Mouse (Mus musculus): ENCODE data around the gene Tbca.

The Tbca gene

DNA sequence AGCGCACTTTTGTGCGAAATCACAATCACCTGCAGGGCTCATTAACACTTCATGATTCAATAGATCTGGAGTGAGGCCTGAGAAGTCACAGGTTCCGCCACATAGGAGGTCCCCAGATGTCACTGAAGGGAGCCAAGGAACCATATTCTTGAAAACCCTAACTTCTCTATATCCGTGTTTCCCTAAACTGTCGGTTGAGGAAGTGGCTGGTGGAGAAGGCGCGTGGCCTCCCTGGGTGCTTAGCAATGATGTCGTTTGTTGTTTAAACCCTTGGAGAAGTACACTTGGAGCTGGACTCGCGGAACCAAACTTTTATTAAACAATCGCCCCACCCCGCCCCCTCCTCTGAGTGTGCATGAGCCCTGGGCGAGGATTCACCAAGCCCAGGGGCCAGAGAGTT is 60.6 kb downstream of the Tbca start:
- no peak for DNase-seq (ENCODE audit: low read depth)

DNA sequence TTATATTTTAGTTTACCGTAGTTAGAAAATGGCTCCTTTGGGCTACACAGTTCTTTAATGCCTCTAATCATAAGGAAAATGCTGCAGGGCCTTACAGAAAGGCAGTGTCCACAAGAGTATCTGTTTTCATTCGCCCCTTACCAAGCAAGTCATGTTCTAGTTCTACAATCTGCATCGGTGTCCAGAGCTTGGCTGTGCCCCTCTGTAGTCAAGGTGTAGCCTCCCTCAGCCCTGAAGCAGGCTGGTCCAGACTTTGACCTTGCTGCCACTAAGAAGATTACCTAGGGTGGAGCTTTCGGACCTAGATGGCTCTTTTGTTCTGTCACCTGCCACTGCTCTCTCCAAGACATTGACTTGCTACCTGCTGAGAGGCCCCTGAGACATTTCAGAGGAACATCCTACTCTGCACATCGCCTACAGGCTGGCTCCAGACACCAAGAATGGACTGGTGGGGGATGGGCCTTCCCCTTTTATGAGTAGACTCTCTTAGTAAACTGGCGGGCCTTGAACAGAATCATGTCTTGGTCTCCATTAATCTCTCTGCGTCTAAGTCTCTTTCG is 69.4 kb downstream of the Tbca start:
- DNase-seq (ENCODE audit: low read depth): no peak

DNA sequence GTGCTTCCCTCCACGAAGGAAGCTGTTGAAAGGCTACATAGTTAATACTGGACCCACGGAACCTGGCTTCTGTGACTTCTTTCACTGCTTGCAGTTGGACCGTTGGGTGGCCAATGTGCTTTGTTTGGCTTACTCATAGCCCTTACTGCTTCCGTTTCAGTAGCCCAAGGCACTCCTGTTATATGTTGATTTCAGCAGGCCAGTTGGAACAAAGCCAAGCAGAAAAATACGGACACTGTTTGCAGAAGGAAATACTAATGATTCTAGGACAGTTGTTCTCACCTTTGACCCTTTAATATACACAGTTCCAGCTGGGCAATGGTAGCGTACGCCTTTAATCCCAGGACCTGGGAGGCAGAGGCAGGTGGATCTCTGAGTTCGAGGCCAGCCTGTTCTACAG is 70.5 kb downstream of the Tbca start:
- DNase-seq (ENCODE audit: low read depth): no peak

DNA sequence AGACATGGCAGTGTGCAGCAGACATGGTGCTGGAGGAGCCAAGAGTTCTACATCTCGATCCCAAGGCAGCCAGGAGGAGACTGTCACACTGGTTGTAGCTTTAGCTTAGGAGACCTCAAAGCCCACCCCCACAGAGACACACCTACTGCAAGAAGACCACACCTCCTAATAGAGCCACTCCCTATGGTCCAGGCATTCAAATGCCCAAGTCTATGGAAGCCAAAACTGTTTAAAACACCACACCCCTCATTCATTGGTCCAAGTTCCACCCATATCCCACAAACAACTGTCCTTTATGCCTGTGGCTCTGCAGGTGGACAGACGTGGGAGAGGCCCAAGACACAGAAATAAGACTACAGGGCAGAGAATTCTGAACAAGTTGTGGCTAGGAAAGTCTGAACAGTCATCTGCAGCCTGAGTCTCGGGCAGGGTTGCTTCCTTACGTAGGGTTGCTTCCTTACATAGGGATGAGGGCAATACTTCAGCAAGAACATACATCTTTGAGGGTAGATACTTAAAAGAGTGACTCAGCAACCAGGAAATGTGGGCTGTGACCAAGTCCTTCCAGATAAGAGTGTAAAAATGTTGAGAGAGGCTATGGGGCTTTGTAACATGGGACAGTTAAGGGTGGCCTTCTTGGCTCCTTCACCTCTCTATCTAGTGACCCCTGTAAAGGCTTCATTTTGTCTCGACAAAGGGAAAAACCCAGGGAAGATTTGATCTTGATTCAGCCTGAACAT is 74.0 kb downstream of the Tbca start:
- no peak for DNase-seq (ENCODE audit: low read depth)

DNA sequence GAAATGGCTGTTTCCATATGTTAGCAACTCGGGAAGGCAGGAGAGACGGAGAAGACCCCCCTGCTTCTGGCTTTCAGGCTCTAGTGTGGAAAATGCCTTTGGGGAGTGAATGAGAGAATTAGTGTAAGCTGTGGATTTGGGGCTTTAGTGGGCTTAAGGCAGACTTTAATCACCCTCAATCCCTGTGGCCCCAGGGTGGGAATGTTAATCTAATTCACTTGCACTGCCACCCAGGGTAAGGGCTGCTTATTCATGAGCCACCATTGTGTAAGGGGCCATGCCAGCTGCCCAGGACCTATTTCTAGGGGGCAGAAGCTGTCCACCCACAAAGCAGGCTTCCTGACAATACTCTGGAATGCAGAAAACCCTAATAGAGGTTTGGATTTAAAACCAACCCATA is 78.2 kb downstream of the Tbca start:
- no peak for DNase-seq (ENCODE audit: low read depth)

DNA sequence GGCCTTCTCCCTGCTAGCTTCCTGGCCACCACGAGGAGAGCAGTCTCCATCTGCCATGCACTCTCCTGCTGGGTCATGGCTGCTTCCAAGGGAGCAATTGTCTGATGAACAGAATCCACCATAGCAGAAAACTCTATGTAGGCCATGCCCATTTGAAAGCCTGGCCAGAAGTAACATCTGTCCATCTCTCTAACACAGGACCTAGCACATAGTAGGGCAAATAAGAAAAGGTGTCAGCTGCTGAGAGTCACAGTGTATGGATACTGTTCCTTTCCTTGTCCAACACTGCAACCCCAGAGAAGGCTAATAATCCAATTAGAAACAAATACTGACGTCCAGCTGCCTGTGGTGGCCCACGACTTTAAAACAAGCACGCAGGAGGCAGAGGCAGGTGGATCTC is 79.1 kb downstream of the Tbca start:
- no peak for DNase-seq (ENCODE audit: low read depth)

DNA sequence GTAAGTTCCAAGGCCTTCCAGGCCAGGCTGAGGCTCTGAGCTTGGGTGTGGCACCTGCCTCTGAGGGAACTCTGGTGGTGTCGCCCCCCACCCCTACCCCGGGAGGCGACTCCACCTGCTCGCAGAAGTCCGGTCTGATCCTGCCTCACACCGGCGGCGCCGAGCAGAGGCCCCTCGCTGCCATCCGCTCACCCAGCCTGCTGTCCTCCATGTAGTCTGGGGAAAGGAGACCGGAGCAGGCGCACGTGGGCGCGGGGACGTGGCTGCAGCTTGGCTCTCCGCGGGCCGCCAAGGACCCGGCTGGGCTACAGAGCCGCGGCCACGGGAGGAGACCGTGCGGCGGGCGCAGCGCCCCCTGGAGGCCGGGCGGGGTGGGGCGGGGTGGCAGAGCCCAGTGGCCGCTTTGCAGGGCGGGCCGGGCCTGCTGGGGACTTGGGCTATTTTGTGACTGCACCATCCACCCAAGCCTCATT is 79.8 kb downstream of the Tbca start:
- no peak for DNase-seq (ENCODE audit: low read depth)

DNA sequence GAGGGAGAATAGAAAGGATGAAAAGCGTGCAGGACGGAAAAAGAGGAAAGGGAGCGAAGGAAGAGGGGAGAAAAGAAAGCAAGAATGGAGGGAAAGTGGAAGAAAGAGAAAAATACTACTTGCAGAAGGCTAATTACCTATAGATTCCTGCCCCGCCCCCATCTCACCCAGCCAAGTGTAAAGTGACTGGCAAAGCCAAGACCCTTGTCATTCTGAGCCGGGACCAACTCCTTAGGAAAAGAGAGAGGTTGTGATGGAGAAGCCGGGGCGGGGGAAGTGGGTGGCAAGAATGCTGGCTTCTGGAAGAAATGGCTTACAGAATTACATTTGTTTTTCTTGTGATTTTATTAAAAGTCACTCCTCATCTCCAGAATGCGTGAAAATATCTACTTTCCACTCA is 80.8 kb downstream of the Tbca start:
- DNase-seq (ENCODE audit: low read depth): no peak

DNA sequence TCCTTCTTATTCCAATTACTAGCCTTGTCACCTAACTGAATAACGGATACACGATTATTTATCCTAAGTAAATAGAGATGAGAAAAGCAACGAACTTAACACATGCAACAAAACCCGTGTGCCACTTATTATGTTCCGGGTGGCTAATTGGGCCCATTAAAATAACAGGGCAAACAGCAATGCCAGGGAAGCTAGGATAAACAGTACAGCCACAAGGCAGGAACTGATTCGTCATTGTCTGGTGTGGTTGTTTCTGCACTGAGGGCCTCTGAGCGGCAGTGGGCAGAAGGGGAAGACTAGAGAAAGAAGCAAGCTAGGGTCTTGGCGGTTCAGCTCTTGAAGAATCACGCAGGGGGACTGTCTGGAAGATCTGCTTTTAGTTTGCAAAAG is 81.4 kb downstream of the Tbca start:
- DNase-seq (ENCODE audit: low read depth): no peak

DNA sequence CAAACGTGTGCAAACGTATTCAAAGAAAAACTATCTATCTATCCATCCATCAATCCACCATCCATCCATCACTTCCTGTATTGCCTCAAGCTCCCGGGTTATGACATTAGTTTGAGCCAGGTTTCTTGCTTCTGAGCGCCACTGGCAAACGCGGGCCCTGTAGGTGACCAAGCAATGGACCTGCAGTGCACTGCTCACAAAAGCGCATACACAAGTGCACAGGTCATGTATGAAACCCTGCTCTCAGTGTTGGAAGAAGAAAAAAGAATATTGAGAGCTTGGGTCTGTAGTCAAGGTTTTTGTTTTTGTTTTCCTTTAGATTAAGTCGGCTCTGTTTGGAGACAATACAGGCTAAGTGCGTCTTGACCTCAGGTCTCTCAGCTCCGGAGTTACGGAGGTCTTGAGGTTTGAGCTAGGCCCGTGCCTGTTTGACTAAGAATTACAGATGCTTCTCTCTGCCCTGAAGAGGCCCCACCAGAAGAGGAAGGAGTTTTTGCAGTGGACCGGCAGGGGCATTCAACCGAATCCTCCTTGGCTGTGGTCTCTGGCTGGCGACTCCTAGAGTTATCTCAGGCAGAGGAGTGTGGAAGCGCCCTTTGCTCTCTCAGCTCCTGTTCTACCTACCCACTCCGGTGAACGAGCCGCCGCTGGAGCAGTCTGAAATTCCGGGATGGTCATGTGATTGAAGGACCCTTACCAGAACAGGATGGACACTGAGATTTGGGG is 81.9 kb downstream of the Tbca start:
- DNase-seq (ENCODE audit: low read depth): no peak

DNA sequence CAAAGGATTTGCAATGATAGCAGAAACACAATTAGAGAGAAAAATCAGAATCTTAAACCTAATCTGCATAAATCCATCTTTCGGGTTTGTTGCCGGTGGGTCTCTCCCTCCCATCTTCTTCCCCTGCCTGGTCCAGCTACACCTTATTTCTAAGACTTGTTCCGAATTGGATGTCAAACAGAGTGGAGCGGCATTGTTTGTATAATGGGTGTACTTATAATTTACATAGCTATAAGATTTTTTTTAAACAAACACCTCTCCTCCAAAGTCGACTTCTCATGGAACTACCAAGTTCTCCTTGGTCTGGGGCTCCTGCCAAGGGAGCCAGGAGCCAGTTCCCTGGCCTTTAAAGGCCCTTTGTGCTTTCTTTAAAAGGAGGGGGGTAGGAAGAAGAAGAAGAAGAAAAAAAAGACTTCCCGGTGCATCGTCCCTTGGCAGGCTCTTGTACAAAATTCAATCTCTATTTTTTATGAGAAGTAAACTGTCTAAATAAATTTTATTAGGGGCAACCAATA is 83.2 kb downstream of the Tbca start:
- no peak for DNase-seq (ENCODE audit: low read depth)

DNA sequence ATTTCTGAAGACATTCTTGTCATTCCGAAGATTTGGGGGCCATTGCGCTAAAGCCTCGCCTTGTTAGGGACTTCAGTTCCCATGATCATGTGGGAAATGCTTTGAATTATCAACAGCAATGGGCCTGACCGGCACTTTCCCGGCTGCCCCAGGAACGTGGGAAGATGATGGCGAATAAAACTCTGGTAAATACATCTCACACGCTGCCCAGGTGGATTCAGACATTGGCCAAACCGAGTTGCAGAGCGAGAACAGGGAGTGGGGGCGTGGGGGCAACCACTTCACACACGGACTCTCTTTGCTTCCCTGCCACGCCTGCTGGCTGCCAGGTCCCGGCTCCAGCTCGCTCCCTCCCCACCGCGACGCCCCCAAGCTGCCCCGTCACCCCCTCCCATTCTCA is 83.7 kb downstream of the Tbca start:
- no peak for DNase-seq (ENCODE audit: low read depth)

DNA sequence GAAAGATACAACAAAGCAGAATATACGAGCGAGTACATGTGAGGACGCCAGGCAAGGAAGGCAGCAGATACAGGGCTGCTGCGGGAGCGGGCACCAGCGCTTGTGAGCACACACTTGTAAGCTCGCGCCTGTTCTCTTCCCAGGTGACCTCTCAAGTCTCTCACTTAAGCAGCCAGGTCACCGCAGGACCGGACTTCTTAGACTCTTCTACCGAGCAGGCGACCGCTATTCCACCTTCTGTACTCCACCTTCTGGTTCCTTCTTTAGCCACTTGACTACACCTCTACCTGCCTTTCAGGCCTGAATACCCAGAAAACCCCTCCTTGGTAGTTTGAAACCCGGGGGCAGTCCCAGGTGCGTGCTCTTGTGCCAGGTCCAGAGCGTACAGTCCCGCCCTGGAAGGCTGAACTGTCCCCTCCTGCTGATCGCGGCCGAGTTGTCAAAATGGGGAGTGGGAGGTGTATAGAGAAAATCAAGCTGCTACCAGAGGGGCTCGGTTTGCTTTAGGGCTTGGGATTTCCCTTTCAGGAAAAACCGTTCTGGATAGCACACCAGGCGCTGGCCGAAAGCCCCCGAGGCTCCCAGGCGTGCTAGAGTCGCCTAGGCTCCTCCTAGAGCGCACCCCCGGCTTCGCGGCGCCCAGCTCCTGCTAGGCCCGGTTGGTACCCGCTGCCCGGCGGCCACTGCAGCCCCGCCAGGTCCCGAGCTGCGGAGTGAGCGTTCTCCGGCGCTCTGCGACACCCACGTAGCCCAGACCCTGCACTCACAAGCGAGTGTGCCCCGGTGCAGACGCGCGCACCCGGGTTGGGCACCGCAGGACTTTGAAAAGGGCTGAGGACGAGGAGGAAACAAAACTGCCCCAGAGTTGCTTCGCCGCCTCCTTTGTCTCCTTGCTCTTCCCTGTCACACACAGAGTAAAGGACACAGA is 84.7 kb downstream of the Tbca start:
- no peak for DNase-seq (ENCODE audit: low read depth)

DNA sequence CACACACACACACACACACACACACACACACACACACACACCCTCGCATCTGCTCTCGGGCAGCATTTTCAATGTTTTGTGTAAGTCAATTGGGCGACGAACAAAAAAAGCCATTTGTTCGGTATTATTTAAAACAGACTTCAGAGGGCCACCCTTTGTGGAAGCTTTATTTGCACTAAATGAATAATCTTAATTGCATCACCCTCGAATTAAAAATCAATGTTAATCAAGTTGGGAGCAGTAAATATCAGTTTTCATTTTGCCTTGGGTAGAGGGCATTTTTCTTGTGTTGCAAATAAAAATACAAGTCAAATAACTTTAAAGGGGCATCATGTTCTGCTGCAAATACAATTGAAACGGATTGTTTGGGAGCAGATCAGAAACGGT is 85.3 kb downstream of the Tbca start:
- no peak for DNase-seq (ENCODE audit: low read depth)

DNA sequence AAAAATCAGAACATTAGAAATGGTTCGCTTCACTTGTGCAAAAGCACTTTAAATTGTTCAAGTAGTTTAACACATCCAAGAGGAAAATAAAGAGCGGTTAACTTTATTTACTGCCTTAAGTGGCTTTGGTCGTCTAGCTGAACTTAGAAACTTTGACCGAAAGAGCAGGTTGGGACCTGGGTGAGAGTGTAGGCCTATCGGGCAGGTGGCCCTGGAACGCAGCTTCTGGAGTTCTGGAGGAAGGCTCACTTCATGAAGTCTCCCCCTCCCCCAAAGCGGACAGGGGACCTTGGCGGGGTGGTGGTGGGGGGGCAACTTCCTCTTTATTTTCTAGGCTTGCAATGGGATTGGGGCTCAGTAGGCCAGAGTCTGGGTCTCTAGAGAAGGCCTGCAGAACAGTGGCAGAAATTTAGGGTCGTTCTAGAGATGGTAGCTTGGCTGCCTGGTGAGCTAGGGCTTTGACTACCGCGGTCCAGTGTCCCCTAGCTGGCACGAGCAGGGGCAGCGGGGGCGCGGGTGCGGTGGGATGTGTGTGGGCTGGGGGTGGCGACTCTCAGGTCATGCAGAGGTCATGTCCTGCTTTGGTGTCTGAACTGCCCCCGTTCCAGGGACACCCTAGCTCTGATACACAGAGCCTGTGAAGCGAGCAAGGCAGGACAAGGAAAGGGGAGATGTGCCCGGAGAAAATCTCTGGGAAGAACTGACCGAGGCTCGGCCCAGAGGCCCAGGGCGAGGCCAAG is 86.1 kb downstream of the Tbca start:
- DNase-seq (ENCODE audit: low read depth): no peak

DNA sequence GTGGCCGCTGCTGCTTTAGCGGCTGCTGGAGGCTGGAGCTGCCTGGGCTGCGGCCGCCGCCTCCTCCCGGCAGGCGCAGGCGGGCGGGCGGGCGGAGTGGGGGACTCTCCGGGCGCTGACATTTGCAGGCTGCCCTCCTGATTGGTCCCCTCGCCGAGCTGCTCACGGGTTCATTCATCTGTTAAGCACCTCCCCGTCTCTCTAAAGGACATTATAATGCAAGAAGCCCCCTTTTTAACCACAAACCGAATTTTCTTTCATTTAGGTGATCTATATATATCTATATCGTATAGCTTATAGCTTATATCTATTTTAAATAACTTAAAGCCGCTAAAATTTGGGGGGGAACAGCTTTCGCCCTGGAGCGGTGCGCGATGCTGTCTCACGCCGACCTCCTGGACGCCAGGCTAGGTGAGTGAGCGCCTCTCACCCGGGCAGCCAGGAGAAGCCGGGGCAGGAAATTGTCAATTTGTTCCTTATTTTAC is 86.7 kb downstream of the Tbca start, which contains the start of gene Otp:
Gene Otp, plus strand, starts transcription at position 207 of the 485 bp plus-strand sequence.
- DNase-seq (ENCODE audit: low read depth): no peak

DNA sequence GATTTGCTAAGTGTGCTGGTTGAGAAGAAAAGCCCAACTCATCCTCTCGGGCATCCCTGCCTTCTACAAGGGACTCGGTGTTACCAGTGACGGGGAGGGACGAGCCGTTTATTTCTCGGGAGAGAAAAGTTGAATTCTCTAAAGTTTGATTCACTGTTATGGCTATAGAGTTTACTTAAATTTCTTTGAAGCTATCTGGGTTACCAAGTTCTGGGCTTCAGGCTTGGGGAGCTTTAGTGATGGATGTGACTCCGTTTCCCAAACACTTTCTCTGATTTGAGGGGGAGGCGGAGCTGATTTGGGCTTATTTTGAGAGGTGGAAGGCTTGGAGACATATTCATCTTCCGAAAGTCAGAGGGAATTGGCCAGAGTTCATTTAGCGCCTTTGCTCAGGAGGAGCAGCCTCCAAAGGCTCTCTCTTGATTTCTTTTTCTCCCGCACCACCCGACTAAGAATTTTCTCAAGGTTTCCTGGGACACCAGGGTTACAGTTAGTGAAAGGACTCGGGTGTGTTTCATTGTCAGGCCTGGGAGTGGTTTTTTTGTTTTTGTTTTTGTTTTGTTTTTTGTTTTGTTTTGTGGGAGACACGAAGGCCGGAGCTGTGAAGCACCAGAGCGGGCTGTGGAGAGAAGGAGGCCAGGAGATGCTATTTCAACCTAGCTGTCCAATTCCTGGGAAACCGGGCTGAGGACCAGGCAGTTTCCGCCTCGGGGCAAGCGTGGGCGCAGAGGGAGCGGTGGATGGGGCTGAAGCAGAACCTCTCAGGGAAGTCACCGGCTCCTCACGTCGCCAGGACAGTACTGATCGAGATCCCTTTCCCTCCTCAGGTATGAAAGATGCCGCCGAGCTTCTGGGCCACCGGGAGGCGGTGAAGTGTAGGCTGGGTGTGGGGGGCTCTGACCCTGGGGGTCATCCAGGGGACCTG is 87.8 kb downstream of the Tbca start:
- no peak for DNase-seq (ENCODE audit: low read depth)

DNA sequence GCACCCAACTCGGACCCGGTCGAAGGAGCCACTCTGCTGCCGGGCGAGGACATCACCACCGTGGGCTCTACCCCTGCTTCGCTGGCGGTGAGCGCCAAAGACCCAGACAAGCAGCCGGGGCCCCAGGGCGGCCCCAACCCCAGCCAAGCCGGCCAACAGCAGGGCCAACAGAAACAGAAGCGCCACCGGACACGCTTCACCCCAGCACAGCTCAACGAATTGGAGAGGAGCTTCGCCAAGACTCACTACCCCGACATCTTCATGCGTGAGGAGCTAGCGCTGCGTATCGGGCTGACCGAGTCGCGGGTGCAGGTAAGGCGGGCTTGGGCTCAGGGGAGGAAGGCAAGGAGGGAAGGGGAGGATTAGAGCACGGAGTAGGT is 88.5 kb downstream of the Tbca start:
- DNase-seq (ENCODE audit: low read depth): no peak

DNA sequence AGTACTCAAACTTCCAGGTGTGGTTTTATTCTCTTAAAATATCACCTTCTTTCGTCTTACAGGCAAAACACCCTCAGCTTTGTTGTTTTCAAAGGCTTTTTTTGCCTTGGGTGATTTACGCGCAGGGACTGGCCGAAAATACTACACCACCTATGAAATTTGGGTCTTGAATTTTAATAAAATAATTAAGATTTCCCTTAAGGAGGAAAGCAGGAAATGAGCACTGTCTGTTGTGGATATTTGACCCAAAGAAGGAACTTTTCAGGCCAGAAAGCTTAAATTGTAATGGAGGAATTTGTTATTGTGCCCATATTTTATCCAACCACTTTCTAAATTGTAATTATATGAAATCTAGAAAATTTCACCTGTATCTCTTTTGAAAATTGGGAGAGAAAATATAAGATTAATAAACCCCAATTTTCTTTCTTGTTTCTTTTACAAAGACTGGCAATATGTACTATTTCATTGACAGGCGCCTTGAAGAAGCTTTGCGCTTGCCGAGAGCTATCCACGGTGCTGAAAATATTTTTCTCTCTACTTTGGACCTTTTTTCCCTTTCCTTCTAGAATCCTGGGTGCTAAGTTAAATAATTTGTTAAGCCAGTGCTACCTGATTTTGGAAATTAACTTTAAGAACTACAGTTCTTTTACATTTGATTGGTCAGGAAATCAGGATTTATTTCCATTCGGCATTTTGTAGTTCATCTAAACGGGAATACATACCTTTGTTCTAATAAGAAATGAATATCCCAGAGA is 89.5 kb downstream of the Tbca start:
- no peak for DNase-seq (ENCODE audit: low read depth)

Measured in fibroblast of lung, adult 2 months (primary cell).